Mouse (Mus musculus) cerebellum, adult 2 months (tissue): ENCODE data around the gene Slc38a2. TPM values are rescaled to one million over a fixed set of nuclear protein-coding genes. Genes with fewer than 3 reads are reported as not detected.

Experiments used
- DNase-seq, 2 experiments: peaks; one replicate each; pipeline ENCODE4 v3.0.0; 2021
- H3K27ac ChIP-seq: fragments of 200-500 bp; 2 replicates; pipeline ENCODE4 v1.5.1; 2012; ENCODE audit warnings: low read length, control low read depth, inconsistent platforms; ENCODE audit not compliant: insufficient read depth
- H3K27me3 ChIP-seq: fragments of 200-500 bp; 2 replicates; pipeline ENCODE4 v1.6.1; 2012; ENCODE audit warnings: inconsistent platforms, mild to moderate bottlenecking, low read length, moderate library complexity; ENCODE audit not compliant: control insufficient read depth, insufficient read depth
- H3K4me1 ChIP-seq: fragments of 200-500 bp; 2 replicates; pipeline ENCODE4 v1.6.1; 2011; ENCODE audit warnings: low read length; ENCODE audit not compliant: control insufficient read depth, insufficient read depth
- H3K4me3 ChIP-seq: fragments of 200-500 bp; replicated peaks from 2 replicates; pipeline ENCODE3; 2011; ENCODE audit warnings: mild to moderate bottlenecking, low read depth, low read length, control low read depth; ENCODE audit not compliant: insufficient read depth
- CTCF ChIP-seq: fragments of 200-500 bp; IDR thresholded peaks from 2 replicates; pipeline ENCODE4 v1.5.1; 2011; ENCODE audit warnings: low read depth, mild to moderate bottlenecking, control low read depth, low read length, moderate library complexity, borderline replicate concordance; ENCODE audit not compliant: insufficient read depth
- POLR2A ChIP-seq: fragments of 200-500 bp; IDR thresholded peaks from 2 replicates; pipeline ENCODE4 v1.6.1; 2011; ENCODE audit warnings: low read length, control low read depth, borderline replicate concordance; ENCODE audit not compliant: insufficient read depth
- WGBS: fragments of 180-500 bp; shearing (Covaris S2); methylation state at CpG from one replicate; pipeline ENCODE4 v1.1.7; 2018; 5-methylcytosine and 5-hydroxymethylcytosine counted together
- polyA plus RNA-seq: library from polyadenylated mRNA; depleted of rRNA; stranded (reverse); fragments of >200 nt; gene quantifications from 2 replicates; pipeline ENCODE4 v1.2.3, GENCODE M21; 2012

Gene Slc38a2
- polyA plus RNA-seq, 1 experiment: 103 TPM

DNA sequence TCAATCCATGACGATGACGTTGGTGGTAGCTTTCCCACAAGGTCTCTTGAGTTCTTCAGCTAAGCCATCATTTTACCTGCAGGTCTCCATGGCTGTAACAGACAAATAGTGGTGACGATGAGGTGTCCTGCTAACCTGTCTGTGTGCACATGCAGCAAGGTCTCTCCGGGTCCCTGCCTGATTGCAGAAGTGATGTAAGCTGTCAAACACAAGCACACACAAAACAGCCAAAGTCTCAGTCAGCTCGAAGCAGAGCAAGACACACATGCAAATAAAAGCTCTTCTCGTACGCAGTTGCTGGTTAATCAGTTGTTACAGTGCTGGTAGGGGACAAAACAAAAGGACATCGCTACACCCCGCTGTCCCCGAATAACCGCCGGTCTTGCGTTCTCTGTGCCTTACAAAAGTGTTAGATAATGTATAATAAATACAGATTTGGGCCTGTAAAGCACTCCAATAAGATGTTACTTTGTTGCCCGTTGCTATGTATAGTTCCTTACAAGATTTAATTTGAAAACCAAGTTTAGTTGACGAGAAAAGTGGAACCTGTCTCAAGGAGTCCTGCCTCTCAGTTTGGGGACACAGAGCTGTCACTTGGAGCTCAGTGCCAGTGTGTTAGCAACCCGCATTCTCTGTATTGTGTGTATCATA, 43.2 kb upstream of the Slc38a2 start:
- Histone ChIP-seq H3K4me3 (no peak overlapping the region), H3K4me1 (no peaks in the 10 kb centered on the region), H3K27ac (no peak overlapping the region), H3K27me3 (no peaks in the 10 kb centered on the region)
- DNase-seq: no peak
- WGBS: 77% methylated on average over 16 of the region's 16 CpGs
- TF ChIP-seq CTCF: no peak
- no peak for TF ChIP-seq POLR2A

DNA sequence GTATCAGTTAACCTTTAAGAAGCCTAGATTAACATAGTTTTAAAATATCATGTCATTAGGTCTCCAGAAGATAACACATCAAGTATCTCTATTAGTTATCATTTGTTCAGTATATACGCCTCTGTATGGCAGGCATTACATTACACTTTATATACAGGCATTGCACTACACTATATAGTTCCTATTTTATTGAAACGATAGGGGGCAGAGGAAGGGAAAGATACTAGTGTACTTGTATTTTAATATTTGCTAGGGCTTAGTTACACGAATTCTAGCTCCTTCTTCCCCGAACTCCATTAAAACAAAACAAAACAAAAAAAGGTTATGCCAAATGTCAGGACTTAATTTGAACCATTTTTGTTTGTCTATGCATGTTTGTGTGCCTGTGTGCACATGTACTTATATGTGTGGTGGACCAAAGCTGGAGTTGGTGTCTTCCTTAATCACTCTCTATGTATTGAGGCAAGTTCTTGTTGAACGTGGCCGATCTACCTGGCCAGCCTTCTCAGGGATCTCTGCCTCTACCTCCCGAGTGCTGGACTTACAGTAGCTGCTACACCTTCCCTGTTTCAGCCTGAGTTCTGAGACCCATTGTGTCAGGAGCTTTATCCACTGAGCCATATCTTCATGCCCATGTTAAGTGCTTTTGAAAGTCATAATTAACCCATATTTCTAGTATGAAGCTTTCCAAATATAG, 41.5 kb upstream of the Slc38a2 start:
- WGBS: 89% methylated on average over 7 of the region's 7 CpGs
- no peak overlapping the region for H3K27ac ChIP-seq

DNA sequence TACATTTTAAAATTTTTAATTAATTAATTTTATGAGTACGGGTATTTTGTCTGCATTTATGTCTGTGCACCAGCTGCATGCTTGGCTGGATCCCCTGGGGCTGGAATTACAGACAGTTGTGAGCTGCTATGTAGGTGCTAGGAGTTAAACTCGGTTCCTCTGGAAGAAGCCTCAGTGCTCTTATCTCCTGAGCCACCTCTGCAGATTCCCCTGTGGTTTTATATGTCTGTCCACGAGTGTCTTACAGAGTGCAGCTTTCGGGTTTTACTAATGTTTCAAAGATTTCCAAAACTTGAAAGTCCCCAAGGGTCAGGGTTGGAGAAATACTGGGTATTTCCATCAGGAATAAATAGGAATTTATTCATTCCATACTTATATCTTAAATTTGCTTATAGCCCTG, 40.6 kb upstream of the Slc38a2 start:
- H3K27ac ChIP-seq: no peak overlapping the region
- DNase-seq: no peak
- no peak overlapping the region for H3K4me3 ChIP-seq
- no peaks in the 10 kb centered on the region for H3K4me1 ChIP-seq
- TF ChIP-seq CTCF (no peak), POLR2A (no peak)
- H3K27me3 ChIP-seq: no peaks in the 10 kb centered on the region
- 72% methylated on average over 4 of the region's 4 CpGs for WGBS

More for the DNA sequence above, 41.5 kb upstream of the Slc38a2 start:
- Histone ChIP-seq H3K27me3 (no peaks in the 10 kb centered on the region), H3K4me3 (no peak overlapping the region), H3K4me1 (no peaks in the 10 kb centered on the region)
- no peak for TF ChIP-seq POLR2A
- TF ChIP-seq CTCF: no peak
- no peak for DNase-seq

DNA sequence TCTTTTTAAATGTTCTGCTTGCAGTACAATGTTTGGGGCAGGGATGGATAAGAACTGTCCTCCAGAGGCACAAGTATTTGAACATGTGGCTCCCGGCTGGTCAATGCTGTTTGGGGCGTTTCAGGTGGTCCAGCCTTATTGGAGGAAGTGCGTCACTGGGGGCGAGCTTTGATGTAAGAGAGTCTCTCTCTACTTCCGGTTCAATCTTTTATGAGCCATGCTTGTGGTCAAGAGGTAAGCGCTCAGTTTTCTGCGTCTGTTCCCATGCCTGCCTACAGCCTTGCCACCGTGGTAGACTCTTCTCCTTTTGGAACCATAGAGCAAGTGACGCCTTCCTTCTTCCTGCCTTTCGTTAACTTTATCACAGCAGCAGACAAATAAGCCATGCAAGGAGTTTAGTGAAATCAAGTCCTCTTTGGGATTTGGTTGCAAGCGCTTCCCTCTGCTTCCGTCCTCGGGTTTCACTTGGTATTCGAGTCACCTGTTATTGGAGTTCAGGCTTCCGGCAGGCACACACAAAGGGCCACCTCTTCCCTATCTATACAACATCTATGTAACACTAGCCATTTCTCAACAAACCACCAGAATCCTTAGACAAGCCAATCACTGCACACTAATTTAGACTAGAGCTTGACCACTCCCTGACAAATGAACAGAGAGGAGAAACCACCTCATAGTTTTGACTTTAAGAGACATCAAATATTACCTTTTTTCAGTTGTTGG, 37.3 kb upstream of the Slc38a2 start:
- DNase-seq: no peak
- no peak overlapping the region for H3K27ac ChIP-seq
- WGBS: 89% methylated on average over 15 of the region's 15 CpGs
- TF ChIP-seq CTCF (no peak), POLR2A (no peak)
- H3K4me1 ChIP-seq: no peaks in the 10 kb centered on the region
- no peaks in the 10 kb centered on the region for H3K27me3 ChIP-seq
- H3K4me3 ChIP-seq: no peak overlapping the region

DNA sequence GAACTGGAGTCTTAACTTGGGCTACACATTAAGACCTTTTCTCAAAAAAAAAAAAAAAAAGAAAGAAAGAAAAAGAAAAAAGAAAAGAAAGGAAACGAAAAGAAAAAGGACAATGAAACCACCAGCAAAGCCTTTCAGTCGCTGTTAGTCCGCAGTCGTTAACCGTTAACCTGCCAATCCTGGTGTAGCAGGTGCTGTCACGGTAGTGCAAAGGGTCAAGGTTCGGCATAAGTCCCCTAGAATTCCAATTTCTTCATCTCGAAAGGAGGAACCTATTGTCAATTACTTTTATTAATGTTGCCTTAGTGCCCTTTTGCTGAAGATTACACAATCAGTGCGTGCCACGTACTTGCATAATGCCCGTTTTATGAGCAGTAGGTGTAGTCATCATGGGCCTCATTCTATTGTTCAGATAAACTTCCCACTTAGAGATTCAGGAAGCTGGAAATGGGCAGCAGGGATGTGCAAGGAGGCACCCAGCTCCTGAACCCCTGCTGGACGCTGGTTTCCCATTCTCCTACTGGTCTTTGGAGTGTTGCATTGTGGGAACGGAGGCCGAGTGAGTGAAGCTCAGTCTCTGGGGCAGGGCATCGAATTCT, 36.1 kb upstream of the Slc38a2 start:
- no peak for DNase-seq
- Histone ChIP-seq H3K27ac (no peak overlapping the region), H3K4me3 (no peak overlapping the region), H3K4me1 (no peaks in the 10 kb centered on the region), H3K27me3 (no peaks in the 10 kb centered on the region)
- no peak for TF ChIP-seq POLR2A
- TF ChIP-seq CTCF: no peak
- WGBS: 82% methylated on average over 15 of the region's 15 CpGs

DNA sequence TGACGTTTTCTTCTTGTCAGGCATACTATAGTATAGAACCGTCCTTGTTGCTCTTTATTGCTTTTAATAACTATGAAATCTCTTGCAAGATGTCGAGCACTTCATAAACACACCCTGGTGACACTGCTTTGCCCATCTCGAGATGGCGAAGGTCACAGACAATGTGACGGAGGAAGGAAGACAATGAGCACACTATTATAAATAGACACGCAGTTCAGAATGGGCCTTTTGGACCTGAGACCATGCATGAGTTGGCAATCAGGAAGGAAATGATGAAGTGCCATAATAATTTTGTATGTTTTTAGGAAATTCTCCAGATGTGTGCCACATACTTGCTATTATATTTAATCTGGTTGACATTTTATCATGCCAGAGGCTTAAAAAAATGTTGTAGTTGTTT, 34.9 kb upstream of the Slc38a2 start:
- Histone ChIP-seq H3K27me3 (no peaks in the 10 kb centered on the region), H3K27ac (no peak overlapping the region), H3K4me1 (peaks cover 4% of the 10 kb centered on the region; the same call in 1 of the 2 replicates), H3K4me3 (no peak overlapping the region)
- TF ChIP-seq CTCF: no peak
- TF ChIP-seq POLR2A: no peak
- no peak for DNase-seq
- WGBS: 66% methylated on average over 7 of the region's 7 CpGs

DNA sequence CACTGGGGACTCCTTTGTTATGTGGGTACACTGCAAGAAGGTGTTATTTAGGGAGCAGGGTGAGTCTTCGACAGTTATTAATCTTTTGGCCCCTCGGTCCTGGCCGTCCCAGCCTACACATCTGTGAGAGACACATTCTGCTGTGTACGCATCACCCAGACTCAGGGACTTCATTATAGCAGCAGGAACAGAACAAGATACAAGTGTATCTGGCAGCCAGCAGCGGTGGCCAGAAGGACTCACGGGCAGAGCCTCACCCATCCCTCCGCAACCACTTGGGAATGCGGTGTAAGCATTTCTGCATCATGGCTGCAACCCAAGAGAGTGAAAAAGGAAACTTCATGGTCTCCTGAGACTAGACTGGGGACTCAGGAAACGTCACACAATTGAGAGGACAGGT, 30.9 kb upstream of the Slc38a2 start:
- Histone ChIP-seq H3K27me3 (no peaks in the 10 kb centered on the region), H3K4me1 (peaks cover 4% of the 10 kb centered on the region; the same call in 1 of the 2 replicates), H3K4me3 (no peak overlapping the region), H3K27ac (no peak overlapping the region)
- WGBS: 86% methylated on average over 9 of the region's 9 CpGs
- DNase-seq: no peak
- TF ChIP-seq POLR2A (no peak), CTCF (no peak)

DNA sequence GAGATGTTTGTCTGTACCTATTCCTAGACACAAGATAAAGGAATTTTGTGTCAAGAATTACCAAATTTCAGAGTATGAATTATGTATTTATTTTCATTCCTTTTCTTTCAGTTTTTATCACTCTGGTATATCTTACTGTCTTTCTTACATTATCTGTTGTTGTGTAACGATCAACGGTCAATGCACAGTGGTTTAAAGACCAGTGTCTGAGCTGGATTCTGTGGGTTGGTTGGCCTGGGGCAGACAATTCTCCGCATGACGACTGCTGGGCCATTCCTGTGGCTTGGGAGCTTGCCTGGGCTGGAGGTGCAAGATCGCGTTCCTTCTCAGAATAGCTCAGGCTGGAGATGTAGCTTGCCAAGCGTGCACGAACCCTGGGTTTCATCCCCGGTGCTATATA, 30.3 kb upstream of the Slc38a2 start:
- 28% methylated on average over 9 of the region's 9 CpGs for WGBS
- peaks cover 4% of the 10 kb centered on the region; the same call in 1 of the 2 replicates for H3K4me1 ChIP-seq
- peak; percentile 34 for DNase-seq
- no peak overlapping the region for H3K4me3 ChIP-seq
- no peaks in the 10 kb centered on the region for H3K27me3 ChIP-seq
- H3K27ac ChIP-seq: no peak overlapping the region
- TF ChIP-seq POLR2A (no peak), CTCF (no peak)
